ENCODE assay signal across 7 mouse cellular contexts in the genomic region with DNA sequence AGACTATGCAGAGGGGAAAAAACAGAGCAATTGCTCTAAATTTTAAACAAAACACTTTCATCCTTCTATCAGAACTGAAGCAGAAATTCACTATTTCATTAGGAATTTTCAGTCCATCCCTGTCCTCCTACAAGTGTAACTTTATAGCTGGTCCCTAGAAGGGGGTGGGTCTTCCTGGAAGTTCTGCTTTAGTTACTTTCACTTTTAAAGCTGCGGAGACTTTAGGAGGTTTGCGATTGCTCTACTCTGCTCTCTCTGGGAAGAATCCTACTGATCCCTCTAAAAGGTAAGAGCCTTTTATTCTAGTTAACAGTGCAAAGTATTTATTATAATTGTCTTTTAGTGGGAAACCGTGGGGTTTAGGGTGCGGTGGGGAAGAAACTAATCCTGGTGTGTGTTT. TPM values are rescaled to one million over a fixed set of nuclear protein-coding genes. Genes with fewer than 3 reads are reported as not detected.
A peak's percentile ranks its signal among the peaks of the same experiment; 100 is the strongest.
DNase-seq lines count a peak whose midpoint lies in the region; ATAC-seq lines count a peak whose summit lies in the region.

A gene (plus strand): TSS at position 167 of the 400 bp plus-strand sequence.

- H3K27me3 ChIP-seq in heart, embryonic 15.5 days: no peaks in the 10 kb centered on the region
- no peaks in the 10 kb centered on the region for H3K27me3 ChIP-seq in midbrain, embryonic 10.5 days (ENCODE audit: low read depth, poor library complexity, severe bottlenecking)

- H3K4me1 ChIP-seq in heart, embryonic 15.5 days (replicated peaks): peaks cover 12% of the 10 kb centered on the region
- peaks cover 13% of the 10 kb centered on the region for H3K4me1 ChIP-seq in midbrain, embryonic 10.5 days

- peak within 1 kb of the TSS; percentile 81 for H3K27ac ChIP-seq in heart, embryonic 15.5 days
- H3K27ac ChIP-seq in midbrain, embryonic 10.5 days (replicated peaks): peak within 1 kb of the TSS; percentile 46; the same call in 1 of the 2 replicates

- peak; percentile 49 for DNase-seq in ES-CJ7 (ENCODE audit: low read depth, low spot score)
- DNase-seq in adrenal gland, adult (ENCODE audit: inconsistent age in 2 of 2, low spot score in 1 of 2): peak; percentile 26 to 86
- peak; percentile 47 to 68 for DNase-seq in kidney, postnatal 36 days
- DNase-seq in midbrain, embryonic 10.5 days (ENCODE audit: low spot score): no peak
- no peak for DNase-seq in ovary, postnatal 36 days (ENCODE audit: low spot score)

- H3K4me3 ChIP-seq in heart, embryonic 15.5 days: peak within 1 kb of the TSS; percentile 64
- H3K4me3 ChIP-seq in midbrain, embryonic 10.5 days: peak within 1 kb of the TSS; percentile 52

- H3K4me2 ChIP-seq in heart, embryonic 15.5 days: peak within 1 kb of the TSS; percentile 79

- no peaks in the 10 kb centered on the region for H3K9me3 ChIP-seq in heart, embryonic 15.5 days (replicated peaks)
- no peaks in the 10 kb centered on the region for H3K9me3 ChIP-seq in midbrain, embryonic 10.5 days (replicated peaks)

- WGBS in heart, embryonic 15.5 days: 1% methylated on average over 4 of the region's 4 CpGs
- WGBS in midbrain, embryonic 10.5 days: 6% methylated on average over 4 of the region's 4 CpGs

- H3K9ac ChIP-seq in heart, embryonic 15.5 days: peak within 1 kb of the TSS; percentile 63

- 0 out of 2 replicates have a peak, but pooled peaks cover 3% of the 10 kb centered on the region for H3K36me3 ChIP-seq in heart, embryonic 15.5 days
- no peaks in the 10 kb centered on the region for H3K36me3 ChIP-seq in midbrain, embryonic 10.5 days

- peak; percentile 54; the same call in 1 of the 2 replicates for ATAC-seq in erythroid progenitor cell, adult 5-6 weeks (replicated peaks; ENCODE audit: low FRiP score, poor library complexity, severe bottlenecking)
- peak; percentile 64 for ATAC-seq in heart, embryonic 15.5 days (replicated peaks; ENCODE audit: insufficient number of reproducible peaks, insufficient read depth, low FRiP score, low read depth)

RNA-seq across cellular contexts. Expression of the gene that starts here (rescaled TPM):
- 5.4 and 8.8 TPM in 2 replicates for total RNA-seq in erythroid progenitor cell, adult 5-6 weeks (2015; ENCODE audit: low replicate concordance)
- total RNA-seq in erythroid progenitor cell, adult 5-6 weeks (2017; ENCODE audit: low replicate concordance): 3.9 and 5.1 TPM in 2 replicates
- 19.8 and 24.0 TPM in 2 replicates for polyA plus RNA-seq in heart, embryonic 15.5 days (2015; fragmentation: Nextera tagmentation; extraction: Ambion mirVana)
- 6.0 and 7.2 TPM in 2 replicates for polyA plus RNA-seq in midbrain, embryonic 10.5 days (2016; fragmentation: Nextera tagmentation; extraction: Ambion mirVana)

Comparison
In these comparisons a context has a peak if more than half of its experiments do, and no peak if none do; other contexts are left out.
1. DNase-seq: peak in ES-CJ7 (single experiment), adrenal gland, adult (2 of 2) and kidney, postnatal 36 days (2 of 2); none in midbrain, embryonic 10.5 days (single experiment) and ovary, postnatal 36 days (single experiment).